Mouse (Mus musculus) CH12.LX (cell line): Measurements from ENCODE around the gene Ddost.

Experiments used
- CTCF ChIP-seq, 2 experiments: IDR thresholded peaks in 1 of 2; conservative IDR thresholded peaks in 1 of 2; 2 replicates each; pipeline ENCODE4 v1.5.1; 2011 to 2012; ENCODE audit warnings: low read depth in 2 of 2, low read length in 2 of 2, improper control_type of control experiment in 1 of 2, inconsistent platforms in 1 of 2, mild to moderate bottlenecking in 1 of 2, moderate library complexity in 1 of 2
- EP300 ChIP-seq: IDR thresholded peaks from 2 replicates; pipeline ENCODE4 v1.6.1; 2011; ENCODE audit warnings: low read length, improper control_type of control experiment
- GABPA ChIP-seq: IDR thresholded peaks from 2 replicates; pipeline ENCODE4 v1.6.1; 2012; ENCODE audit warnings: low read depth, low read length, improper control_type of control experiment, inconsistent platforms; ENCODE audit not compliant: insufficient replicate concordance
- MEF2A ChIP-seq: IDR thresholded peaks from 2 replicates; pipeline ENCODE4 v1.6.1; 2014; ENCODE audit warnings: low read depth, mild to moderate bottlenecking, inconsistent platforms, low read length, improper control_type of control experiment, borderline replicate concordance
- MXI1 ChIP-seq: IDR thresholded peaks from 2 replicates; pipeline ENCODE4 v1.6.1; 2011; ENCODE audit warnings: mild to moderate bottlenecking, low read depth, low read length, improper control_type of control experiment
- POLR2A ChIP-seq: IDR thresholded peaks from 2 replicates; pipeline ENCODE4 v1.6.1; 2011; ENCODE audit warnings: low read depth, mild to moderate bottlenecking, improper control_type of control experiment, low read length
- POLR2AphosphoS2 ChIP-seq: IDR thresholded peaks from 2 replicates; pipeline ENCODE4 v1.6.1; 2011; ENCODE audit warnings: low read depth, low read length, improper control_type of control experiment

DNA sequence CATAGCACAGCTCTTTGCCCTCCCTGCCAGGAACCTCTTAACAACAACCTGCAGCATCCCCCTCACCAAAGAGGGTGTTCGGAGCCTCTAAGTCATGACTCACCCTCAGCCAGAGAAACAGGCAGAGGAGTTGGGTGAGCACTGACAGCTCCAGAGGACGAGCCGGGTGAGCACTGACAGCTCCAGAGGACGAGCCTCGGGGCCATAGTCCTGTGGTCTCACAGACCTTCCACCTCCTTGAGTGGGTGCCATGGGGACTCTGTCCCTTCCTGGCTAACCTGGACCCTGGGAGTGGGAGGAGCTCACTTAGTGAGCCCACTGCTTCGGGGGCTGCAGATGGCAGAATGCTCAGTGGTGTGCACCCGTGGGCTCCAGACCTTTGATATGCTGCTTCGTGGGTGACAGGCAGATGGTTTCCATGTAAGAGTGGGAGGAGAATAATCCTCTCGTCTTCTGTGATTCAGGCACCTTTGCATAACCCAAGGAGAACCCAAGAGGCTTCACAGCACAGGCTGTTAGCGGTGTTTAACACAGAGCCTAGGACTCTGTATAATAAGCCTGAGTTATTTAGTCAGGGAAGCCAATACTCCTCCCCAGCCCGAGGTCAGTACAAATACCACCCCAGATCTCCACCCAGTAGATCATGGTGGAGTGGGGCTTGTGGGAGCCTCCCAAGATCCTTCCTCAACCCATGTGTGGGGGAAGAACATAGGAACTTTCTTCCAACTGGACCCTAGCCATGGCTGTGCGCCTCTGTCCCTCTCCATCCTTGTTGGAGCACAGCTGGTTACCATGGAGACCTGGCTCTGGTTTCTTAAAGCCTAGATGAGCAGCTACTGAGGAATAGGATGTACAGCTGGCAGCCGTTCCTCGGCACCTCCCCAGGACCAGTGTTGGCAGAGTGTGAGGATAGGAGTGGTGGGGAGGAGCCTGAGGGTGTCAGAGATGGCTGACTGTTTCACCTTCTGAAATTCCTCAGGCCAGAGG is 32.2 kb upstream of the Ddost start:
- no peak for TF ChIP-seq EP300
- TF ChIP-seq CTCF (conservative IDR thresholded peaks at IDR 0.05 in 1 of 2, IDR thresholded peaks at IDR 0.05 in 1 of 2; ENCODE audit: low read depth in 2 of 2, low read length in 2 of 2) = no peak
- no peak for TF ChIP-seq POLR2AphosphoS2
- no peak for TF ChIP-seq MEF2A
- no peak for TF ChIP-seq POLR2A
- TF ChIP-seq GABPA = no peak
- no peak for TF ChIP-seq MXI1
